23 mouse cellular contexts compared by ENCODE assay signal in the genomic region with DNA sequence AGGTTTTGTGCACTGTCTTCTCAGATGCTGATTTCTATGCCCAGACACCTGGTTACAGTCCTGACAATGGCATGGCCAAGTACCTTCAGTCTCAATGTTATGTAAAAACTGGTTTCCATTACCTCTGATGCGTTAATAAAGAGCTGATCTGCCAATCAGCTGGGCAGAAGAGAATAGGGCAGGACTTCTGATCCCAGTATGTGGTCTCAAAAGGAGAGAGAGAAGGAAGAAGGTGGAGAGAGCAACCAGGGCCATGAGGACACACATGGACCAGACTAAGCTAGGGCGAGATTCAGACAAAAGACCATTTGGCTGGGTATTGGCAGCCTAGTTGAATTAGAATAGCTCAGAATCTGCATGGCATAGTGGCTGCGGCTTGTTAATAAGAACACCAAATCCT. TPM values are rescaled to one million over a fixed set of nuclear protein-coding genes. Genes with fewer than 3 reads are reported as not detected.
DNase-seq lines count a peak whose midpoint lies in the region; ATAC-seq and TF ChIP-seq lines count a peak whose summit lies in the region.
"Had no signal": no experiment of that assay in that cellular context is flagged by ENCODE, and none has a peak within 500 bp of the region (broad histone marks: within the 10 kb centered on the region; RNA-seq: fewer than 3 reads in every experiment).

No protein-coding gene starts in this region.

- no peak for TF ChIP-seq EP300 in ES-Bruce4 (IDR thresholded peaks at IDR 0.05; ENCODE audit: insufficient read depth, low read depth, low read length)

- no peak overlapping the region for H3K27ac ChIP-seq in liver, embryonic 13.5 days
- H3K27ac ChIP-seq in liver, embryonic 11.5 days (ENCODE audit: low read depth, low read length) = no peak overlapping the region
- peak overlapping the region; percentile 41; the same call in 1 of the 2 replicates for H3K27ac ChIP-seq in ES-Bruce4 (ENCODE audit: insufficient read depth, low read length)
- H3K27ac ChIP-seq: kidney, embryonic 15.5 days; limb, embryonic 15.5 days; lung, embryonic 15.5 days; neural tube, embryonic 13.5 days had no signal

- H3K4me3 ChIP-seq in liver, embryonic 13.5 days (replicated peaks) = 0 out of 2 replicates have a peak overlapping the region, but pooled peaks have one; percentile 23
- no peak overlapping the region for H3K4me3 ChIP-seq in liver, embryonic 11.5 days (ENCODE audit: low read depth, low read length)
- no peak overlapping the region for H3K4me3 ChIP-seq in ES-Bruce4 (ENCODE audit: low read depth, low read length)
- H3K4me3 ChIP-seq: kidney, embryonic 15.5 days; limb, embryonic 15.5 days; lung, embryonic 15.5 days; myocyte; neural tube, embryonic 13.5 days had no signal

- H3K27me3 ChIP-seq in liver, embryonic 13.5 days = no peaks in the 10 kb centered on the region
- no peaks in the 10 kb centered on the region for H3K27me3 ChIP-seq in liver, embryonic 11.5 days (replicated peaks; ENCODE audit: control insufficient read depth, insufficient read depth, low read length)
- H3K27me3 ChIP-seq in ES-Bruce4 (ENCODE audit: control insufficient read depth, insufficient read depth, low read length, poor library complexity, severe bottlenecking) = no peaks in the 10 kb centered on the region
- H3K27me3 ChIP-seq: kidney, embryonic 15.5 days; limb, embryonic 15.5 days; lung, embryonic 15.5 days; neural tube, embryonic 13.5 days had no signal

- no peak for TF ChIP-seq POLR2A in ES-Bruce4 (IDR thresholded peaks at IDR 0.05; ENCODE audit: insufficient read depth, low read length)

- no peak for TF ChIP-seq CTCF in ES-Bruce4 (IDR thresholded peaks at IDR 0.05; ENCODE audit: low read depth, low read length)

- no peak for ATAC-seq in liver, embryonic 13.5 days (ENCODE audit: low read depth)
- ATAC-seq in liver, embryonic 11.5 days (replicated peaks; ENCODE audit: low FRiP score) = no peak

- peaks cover 31% of the 10 kb centered on the region for H3K36me3 ChIP-seq in liver, embryonic 13.5 days
- H3K36me3 ChIP-seq in liver, embryonic 11.5 days (ENCODE audit: control insufficient read depth, insufficient read depth, low read length) = peaks cover 13% of the 10 kb centered on the region; the same call in 1 of the 2 replicates
- H3K36me3 ChIP-seq in ES-Bruce4 (ENCODE audit: control insufficient read depth, insufficient read depth, low read length, poor library complexity, severe bottlenecking) = peaks cover 33% of the 10 kb centered on the region

- peak overlapping the region; percentile 52; the same call in 1 of the 2 replicates for H3K9ac ChIP-seq in liver, embryonic 13.5 days
- H3K9ac ChIP-seq in liver, embryonic 11.5 days (ENCODE audit: low read depth, low read length) = no peak overlapping the region
- peak overlapping the region; percentile 24; the same call in 1 of the 2 replicates for H3K9ac ChIP-seq in ES-Bruce4 (ENCODE audit: low read depth, poor library complexity, severe bottlenecking)
- H3K9ac ChIP-seq: kidney, embryonic 15.5 days; limb, embryonic 15.5 days; lung, embryonic 15.5 days; neural tube, embryonic 13.5 days had no signal

- 75% methylated on average over 3 of the region's 3 CpGs for WGBS in liver, embryonic 13.5 days (ENCODE audit: insufficient replicate concordance)
- 90% methylated on average over 3 of the region's 3 CpGs for WGBS in liver, embryonic 11.5 days

- DNase-seq in heart, adult 11 months = peak; percentile 66
- DNase-seq in heart, postnatal 10 days = no peak
- no peak for DNase-seq in liver, embryonic 13.5 days
- DNase-seq in liver, embryonic 11.5 days (ENCODE audit: low spot score) = no peak
- DNase-seq in ZHBTc4 (ENCODE audit: low read depth, low spot score) = peak; percentile 64
- no peak for DNase-seq in right cerebral cortex, postnatal 25 days
- no peak for DNase-seq in layer of hippocampus, adult 11-12 months (ENCODE audit: low spot score)
- DNase-seq: adrenal gland, postnatal 36 days; cerebellum, adult 11 months; cerebellum, postnatal 10 days; gastrocnemius, postnatal 36 days; heart, postnatal 36 days; kidney, adult 11 months; kidney, postnatal 36 days; left cerebral cortex, postnatal 4 days; lung, postnatal 36 days; retina, postnatal 1 day had no signal

- H3K9me3 ChIP-seq in liver, embryonic 13.5 days (replicated peaks) = no peaks in the 10 kb centered on the region
- no peaks in the 10 kb centered on the region for H3K9me3 ChIP-seq in liver, embryonic 11.5 days (ENCODE audit: control insufficient read depth, low read length)
- H3K9me3 ChIP-seq in ES-Bruce4 (replicated peaks; ENCODE audit: control insufficient read depth, insufficient read depth, low read length, poor library complexity, severe bottlenecking) = no peaks in the 10 kb centered on the region
- H3K9me3 ChIP-seq: kidney, embryonic 15.5 days; limb, embryonic 15.5 days; lung, embryonic 15.5 days; neural tube, embryonic 13.5 days had no signal

- H3K4me1 ChIP-seq in liver, embryonic 13.5 days (replicated peaks) = peaks cover 45% of the 10 kb centered on the region
- H3K4me1 ChIP-seq in liver, embryonic 11.5 days (replicated peaks; ENCODE audit: control insufficient read depth, insufficient read depth, low read length) = peaks cover 27% of the 10 kb centered on the region
- peaks cover 3% of the 10 kb centered on the region for H3K4me1 ChIP-seq in ES-Bruce4 (ENCODE audit: control insufficient read depth, insufficient read depth, low read length)

- H3K4me2 ChIP-seq in liver, embryonic 13.5 days = peak overlapping the region; percentile 41
- H3K4me2 ChIP-seq in liver, embryonic 11.5 days = no peak overlapping the region
- H3K4me2 ChIP-seq: kidney, embryonic 15.5 days; limb, embryonic 15.5 days; lung, embryonic 15.5 days had no signal

- intact Hi-C loops in heart, postnatal 10 days (cut with DNase I) = no loop called here

RNA-seq across cellular contexts. Expression of a gene that starts 3.2 kb away (rescaled TPM):
- total RNA-seq in heart, postnatal 10 days (2021) = 10 to 100 TPM; 36.7 to 43.2 TPM
- 97.3 and 110 TPM in 2 replicates for polyA plus RNA-seq in liver, embryonic 13.5 days (2015; fragmentation: Nextera tagmentation; extraction: Ambion mirVana)
- 156 and 158 TPM in 2 replicates for polyA plus RNA-seq in liver, embryonic 11.5 days (2014; fragmentation: Nextera tagmentation; extraction: Ambion mirVana)
- 233 and 241 TPM in 2 replicates for polyA plus RNA-seq in ES-Bruce4 (2011; ENCODE audit: insufficient read depth, insufficient read length, low read depth, missing spikeins)

RNA-seq across cellular contexts. Expression of a gene that starts 3.4 kb away (rescaled TPM):
- 10 to 100 TPM; 25.0 to 26.2 TPM for total RNA-seq in heart, postnatal 10 days (2021)
- polyA plus RNA-seq in liver, embryonic 13.5 days (2015; fragmentation: Nextera tagmentation; extraction: Ambion mirVana) = 4.8 and 6.4 TPM in 2 replicates
- 12.2 and 13.2 TPM in 2 replicates for polyA plus RNA-seq in liver, embryonic 11.5 days (2014; fragmentation: Nextera tagmentation; extraction: Ambion mirVana)
- polyA plus RNA-seq in ES-Bruce4 (2011; ENCODE audit: insufficient read depth, insufficient read length, low read depth, missing spikeins) = 31.9 and 37.8 TPM in 2 replicates

RNA-seq across cellular contexts. Expression of a gene that starts 21.0 kb away (rescaled TPM):
- total RNA-seq in heart, postnatal 10 days (2021) = 100 to 1,000 TPM; 125 to 126 TPM
- 44.1 and 45.6 TPM in 2 replicates for polyA plus RNA-seq in liver, embryonic 13.5 days (2015; fragmentation: Nextera tagmentation; extraction: Ambion mirVana)
- 72.4 and 79.8 TPM in 2 replicates for polyA plus RNA-seq in liver, embryonic 11.5 days (2014; fragmentation: Nextera tagmentation; extraction: Ambion mirVana)
- polyA plus RNA-seq in ES-Bruce4 (2011; ENCODE audit: insufficient read depth, insufficient read length, low read depth, missing spikeins) = 28.6 and 33.5 TPM in 2 replicates

Comparison
In these comparisons a context has a peak if more than half of its experiments do, and no peak if none do; other contexts are left out.
1. DNase-seq: peak in heart, adult 11 months (single experiment) and ZHBTc4 (single experiment); none in heart, postnatal 10 days (0 of 2), liver, embryonic 13.5 days (single experiment), liver, embryonic 11.5 days (single experiment), right cerebral cortex, postnatal 25 days (single experiment) and layer of hippocampus, adult 11-12 months (single experiment).